Mouse (Mus musculus) mesoderm, embryonic 11.5 days (tissue): ENCODE measurements around the gene Fam89b.
"Not testable (repeated sequence)": the region's sequence is repeated elsewhere in the genome, so short reads cannot be mapped to it uniquely, and the experiment has no call there.

ENCODE experiments used
- DNase-seq: peaks from one replicate; pipeline ENCODE4 v3.0.0-alpha.2; 2012; ENCODE audit warnings: low read depth, low spot score

Gene Fam89b

GRCm38 (mm10) chr19:5713255-5713654, 16.2 kb downstream of the Fam89b start:
- no peak for DNase-seq

GRCm38 (mm10) chr19:5711907-5712460, 17.5 kb downstream of the Fam89b start:
- DNase-seq: no peak

GRCm38 (mm10) chr19:5711218-5711617, 18.2 kb downstream of the Fam89b start:
- peak; percentile 65 for DNase-seq

GRCm38 (mm10) chr19:5710581-5710980, 18.9 kb downstream of the Fam89b start:
- DNase-seq: no peak

- no peak for DNase-seq
Measured at GRCm38 (mm10) chr19:5710068-5710467, 19.4 kb downstream of the Fam89b start.

GRCm38 (mm10) chr19:5704801-5705571, 24.5 kb downstream of the Fam89b start:
- no peak for DNase-seq

- no peak for DNase-seq
Measured at GRCm38 (mm10) chr19:5704163-5704800, 25.2 kb downstream of the Fam89b start, which contains the start of gene Kcnk7. TSS of gene Kcnk7 (plus strand) at chr19:5704367.

GRCm38 (mm10) chr19:5695849-5696462, 33.5 kb downstream of the Fam89b start:
- DNase-seq: peak; percentile 57

GRCm38 (mm10) chr19:5693801-5694200, 35.7 kb downstream of the Fam89b start:
- DNase-seq: no peak

- DNase-seq: no peak
Measured at GRCm38 (mm10) chr19:5692913-5693396, 36.5 kb downstream of the Fam89b start.

- DNase-seq: no peak
Measured at GRCm38 (mm10) chr19:5692086-5692912, 37.2 kb downstream of the Fam89b start.

GRCm38 (mm10) chr19:5691601-5692000, 37.9 kb downstream of the Fam89b start:
- no peak for DNase-seq

- no peak for DNase-seq
Measured at GRCm38 (mm10) chr19:5690343-5690735, 39.1 kb downstream of the Fam89b start.

GRCm38 (mm10) chr19:5689565-5690342, 39.7 kb downstream of the Fam89b start:
- peak; percentile 81 for DNase-seq

- DNase-seq: no peak
Measured at GRCm38 (mm10) chr19:5689088-5689428, 40.4 kb downstream of the Fam89b start.

GRCm38 (mm10) chr19:5688200-5689087, 41.0 kb downstream of the Fam89b start, which contains the start of the genes Map3k11 and Pcnx3:
TSS of gene Map3k11 (plus strand) at chr19:5688742.
TSS of gene Pcnx3 (minus strand) at chr19:5688908.
- peak; percentile 99 for DNase-seq

- DNase-seq: no peak
Measured at GRCm38 (mm10) chr19:5687738-5688137, 41.7 kb downstream of the Fam89b start.

- DNase-seq: not testable (repeated sequence)
Measured at GRCm38 (mm10) chr19:5686954-5687353, 42.5 kb downstream of the Fam89b start.

- DNase-seq: no peak
Measured at GRCm38 (mm10) chr19:5686437-5686836, 43.0 kb downstream of the Fam89b start.
